Mouse (Mus musculus): ENCODE results near the gene Lbx1. TPM values are rescaled to one million over a fixed set of nuclear protein-coding genes. Genes with fewer than 3 reads are reported as not detected.

Gene Lbx1
- total RNA-seq, 1 experiment from 2014 or later, result not detected

Other genes with a start within 250 kb of the Lbx1 start
- gene Sema4g, start 246.7 kb downstream of the Lbx1 start, total RNA-seq (2017), result 0.29 to 0.39 TPM in 2 of 3 replicates, not detected in the other
- 6.8 to 11.9 TPM (median 8.7 TPM) in 3 replicates for gene Twnk, start 230.1 kb downstream of the Lbx1 start, total RNA-seq (2017)
- 32.9 to 51.9 TPM (median 38.9 TPM) in 3 replicates for gene Mrpl43, start 229.4 kb downstream of the Lbx1 start, total RNA-seq (2017)
- 1.5 TPM in 1 of 3 replicates, not detected in the others for gene Lzts2, start 221.4 kb downstream of the Lbx1 start, total RNA-seq (2017)
- gene Pdzd7, start 190.1 kb downstream of the Lbx1 start, total RNA-seq (2017), result not detected in 3 replicates
- 19.7 to 41.4 TPM (median 22.3 TPM) in 3 replicates for gene Sfxn3, start 188.3 kb downstream of the Lbx1 start, total RNA-seq (2017)
- 1.2 TPM in 1 of 3 replicates, not detected in the others for gene Kazald1, start 160.6 kb downstream of the Lbx1 start, total RNA-seq (2017)
- not detected in 3 replicates for gene Tlx1, start 85.1 kb downstream of the Lbx1 start, total RNA-seq (2017)
- gene Btrc, start 127.9 kb upstream of the Lbx1 start, total RNA-seq (2017), result 14.2 to 17.9 TPM (median 16.4 TPM) in 3 replicates

Data from monocyte, adult 5-6 weeks (primary cell).